Mouse (Mus musculus) lung, adult 2 months (tissue): ENCODE data around the gene Zranb1.

ENCODE experiments used
- CTCF ChIP-seq: fragments of 200-500 bp; IDR thresholded peaks from 2 replicates; pipeline ENCODE4 v1.5.1; 2011; ENCODE audit warnings: mild to moderate bottlenecking, low read length, control low read depth; ENCODE audit not compliant: insufficient read depth
- POLR2A ChIP-seq: fragments of 200-500 bp; IDR thresholded peaks from 2 replicates; pipeline ENCODE4 v1.6.1; 2011; ENCODE audit warnings: low read depth, mild to moderate bottlenecking, control low read depth, low read length, borderline replicate concordance; ENCODE audit errors: extremely low read depth

DNA sequence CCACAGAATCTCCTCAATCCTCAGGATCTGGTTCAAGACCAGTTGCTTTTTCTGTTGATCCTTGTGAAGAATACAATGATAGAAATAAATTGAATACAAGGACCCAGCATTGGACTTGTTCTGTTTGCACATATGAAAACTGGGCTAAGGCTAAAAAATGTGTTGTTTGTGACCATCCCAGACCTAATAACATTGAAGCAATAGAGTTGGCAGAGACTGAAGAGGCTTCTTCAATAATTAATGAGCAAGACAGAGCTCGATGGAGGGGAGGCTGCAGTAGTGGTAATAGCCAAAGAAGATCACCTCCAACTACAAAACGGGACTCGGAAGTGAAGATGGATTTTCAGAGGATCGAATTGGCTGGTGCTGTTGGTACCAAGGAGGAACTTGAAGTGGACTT is 19.0 kb downstream of the Zranb1 start:
- TF ChIP-seq CTCF (no peak), POLR2A (no peak)
